Mouse (Mus musculus): ENCODE data around the gene Ccr10. TPM values are rescaled to one million over a fixed set of nuclear protein-coding genes. Genes with fewer than 3 reads are reported as not detected.

The Ccr10 gene
- polyA plus RNA-seq, 1 experiment from 2014 or later, result 0.16 TPM

DNA sequence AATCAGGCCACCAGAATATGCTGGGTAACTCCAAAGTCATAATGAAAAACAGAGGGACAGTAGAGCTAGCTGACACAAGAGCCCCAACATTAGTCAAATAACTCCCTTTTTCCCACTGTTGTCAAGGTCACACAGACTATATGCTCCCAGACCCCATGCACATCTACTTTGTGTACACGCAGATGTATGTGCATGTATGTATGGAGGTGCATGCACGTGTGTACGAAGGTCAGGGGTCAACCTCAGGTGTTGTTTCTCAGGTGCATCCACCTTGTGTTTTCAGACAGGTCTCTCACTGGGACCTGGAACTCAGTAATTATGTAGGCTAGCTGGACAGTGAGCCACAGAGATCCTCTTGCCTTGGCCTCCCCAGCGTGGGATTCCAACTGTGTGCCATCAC is 10.2 kb upstream of the Ccr10 start:
- no peaks in the 10 kb centered on the region for H3K36me3 ChIP-seq (replicated peaks)

DNA sequence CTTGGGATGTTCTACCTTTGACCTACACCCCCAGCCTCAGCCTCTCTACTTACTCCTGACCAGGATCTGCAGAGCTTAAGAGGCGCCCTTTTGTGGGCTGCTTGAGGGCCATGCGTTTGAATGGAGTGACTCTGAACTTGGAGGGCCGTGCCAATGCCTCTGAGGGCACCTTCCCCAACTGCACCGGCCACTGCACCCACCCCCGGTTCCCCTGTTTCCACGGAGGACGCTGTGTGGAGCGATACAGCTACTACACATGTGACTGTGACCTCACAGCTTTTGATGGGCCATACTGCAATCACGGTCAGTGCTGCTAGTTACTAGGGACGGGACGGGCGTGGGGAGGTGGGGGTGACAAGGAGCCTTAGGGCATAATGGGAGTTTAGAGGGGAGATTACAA is 9.7 kb upstream of the Ccr10 start:
- Histone ChIP-seq H3K27me3 (replicated peaks; ENCODE audit: low read depth, poor library complexity, severe bottlenecking) (peaks cover 32% of the 10 kb centered on the region), H3K9me3 (no peaks in the 10 kb centered on the region), H3K4me1 (peaks cover 14% of the 10 kb centered on the region), H3K4me3 (no peak overlapping the region), H3K36me3 (replicated peaks) (no peaks in the 10 kb centered on the region), H3K27ac (replicated peaks) (no peak overlapping the region)
- WGBS, result 91% methylated on average over 12 of the region's 12 CpGs
- DNase-seq (ENCODE audit: low spot score), result no peak

More for the DNA sequence above, 10.2 kb upstream of the Ccr10 start:
- peaks cover 28% of the 10 kb centered on the region for H3K27me3 ChIP-seq (replicated peaks; ENCODE audit: low read depth, poor library complexity, severe bottlenecking)
- no peaks in the 10 kb centered on the region for H3K9me3 ChIP-seq
- WGBS, result 93% methylated on average over 4 of the region's 4 CpGs
- DNase-seq (ENCODE audit: low spot score), result no peak
- H3K27ac ChIP-seq (replicated peaks), result no peak overlapping the region
- no peak overlapping the region for H3K4me3 ChIP-seq
- peaks cover 19% of the 10 kb centered on the region for H3K4me1 ChIP-seq

DNA sequence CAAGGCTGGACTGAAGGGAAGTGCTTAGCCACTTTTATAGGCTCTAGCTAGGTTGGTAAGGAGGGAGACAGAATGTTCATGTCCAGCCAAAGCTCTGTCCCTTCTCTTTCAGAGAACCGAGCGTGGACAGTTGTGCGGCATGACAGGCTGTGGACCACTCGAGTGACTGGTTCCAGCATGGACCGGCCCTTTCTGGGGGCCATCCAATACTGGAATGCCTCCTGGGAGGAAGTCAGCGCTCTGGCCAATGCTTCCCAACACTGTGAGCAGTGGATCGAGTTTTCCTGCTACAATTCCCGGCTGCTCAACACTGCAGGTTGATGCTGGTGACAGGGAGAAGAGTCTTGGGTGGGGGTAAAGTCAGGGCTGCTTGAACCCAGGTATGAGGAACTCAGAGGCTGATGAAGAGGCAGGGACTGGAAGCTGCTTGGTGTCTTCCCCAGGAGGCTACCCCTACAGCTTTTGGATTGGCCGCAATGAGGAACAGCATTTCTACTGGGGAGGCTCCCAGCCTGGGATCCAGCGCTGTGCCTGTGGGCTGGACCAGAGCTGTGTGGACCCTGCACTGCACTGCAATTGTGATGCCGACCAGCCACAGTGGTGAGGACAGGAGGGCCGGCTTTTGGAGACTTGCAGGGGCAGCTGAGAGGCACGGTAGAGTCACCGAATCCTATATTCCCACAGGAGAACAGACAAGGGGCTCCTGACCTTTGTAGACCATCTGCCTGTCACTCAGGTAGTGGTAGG is 7.7 kb upstream of the Ccr10 start:
- WGBS, result 82% methylated on average over 14 of the region's 14 CpGs
- peaks cover 6% of the 10 kb centered on the region; the same call in 1 of the 2 replicates for H3K4me1 ChIP-seq
- DNase-seq (ENCODE audit: low spot score), result no peak
- H3K27me3 ChIP-seq (replicated peaks; ENCODE audit: low read depth, poor library complexity, severe bottlenecking), result peaks cover 52% of the 10 kb centered on the region
- no peaks in the 10 kb centered on the region for H3K9me3 ChIP-seq
- no peak overlapping the region for H3K4me3 ChIP-seq
- no peak overlapping the region for H3K27ac ChIP-seq (replicated peaks)
- H3K36me3 ChIP-seq (replicated peaks), result no peaks in the 10 kb centered on the region

DNA sequence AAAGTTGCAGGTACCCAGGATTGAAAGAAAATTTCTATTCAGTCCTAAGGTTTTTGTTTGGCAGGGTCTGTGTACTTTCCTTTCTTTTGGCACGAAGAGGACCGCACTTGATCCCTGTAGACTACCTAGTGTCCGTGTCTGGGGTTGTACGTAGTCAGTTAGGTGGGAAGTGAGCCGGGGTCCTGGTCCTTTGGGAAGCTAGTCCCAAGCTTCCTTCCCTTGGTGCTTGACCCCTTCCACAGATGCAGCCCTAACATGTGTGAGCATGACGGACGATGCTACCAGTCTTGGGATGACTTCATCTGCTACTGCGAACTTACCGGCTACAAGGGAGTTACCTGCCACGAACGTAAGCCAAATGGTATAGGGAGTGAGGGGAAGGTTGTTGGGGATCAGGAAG is 6.7 kb upstream of the Ccr10 start:
- no peak overlapping the region for H3K4me3 ChIP-seq
- H3K27me3 ChIP-seq (replicated peaks; ENCODE audit: low read depth, poor library complexity, severe bottlenecking), result peaks cover 62% of the 10 kb centered on the region
- no peak for DNase-seq (ENCODE audit: low spot score)
- H3K36me3 ChIP-seq (replicated peaks), result no peaks in the 10 kb centered on the region
- peaks cover 15% of the 10 kb centered on the region for H3K4me1 ChIP-seq
- H3K9me3 ChIP-seq, result no peaks in the 10 kb centered on the region
- no peak overlapping the region for H3K27ac ChIP-seq (replicated peaks)
- 91% methylated on average over 11 of the region's 11 CpGs for WGBS

DNA sequence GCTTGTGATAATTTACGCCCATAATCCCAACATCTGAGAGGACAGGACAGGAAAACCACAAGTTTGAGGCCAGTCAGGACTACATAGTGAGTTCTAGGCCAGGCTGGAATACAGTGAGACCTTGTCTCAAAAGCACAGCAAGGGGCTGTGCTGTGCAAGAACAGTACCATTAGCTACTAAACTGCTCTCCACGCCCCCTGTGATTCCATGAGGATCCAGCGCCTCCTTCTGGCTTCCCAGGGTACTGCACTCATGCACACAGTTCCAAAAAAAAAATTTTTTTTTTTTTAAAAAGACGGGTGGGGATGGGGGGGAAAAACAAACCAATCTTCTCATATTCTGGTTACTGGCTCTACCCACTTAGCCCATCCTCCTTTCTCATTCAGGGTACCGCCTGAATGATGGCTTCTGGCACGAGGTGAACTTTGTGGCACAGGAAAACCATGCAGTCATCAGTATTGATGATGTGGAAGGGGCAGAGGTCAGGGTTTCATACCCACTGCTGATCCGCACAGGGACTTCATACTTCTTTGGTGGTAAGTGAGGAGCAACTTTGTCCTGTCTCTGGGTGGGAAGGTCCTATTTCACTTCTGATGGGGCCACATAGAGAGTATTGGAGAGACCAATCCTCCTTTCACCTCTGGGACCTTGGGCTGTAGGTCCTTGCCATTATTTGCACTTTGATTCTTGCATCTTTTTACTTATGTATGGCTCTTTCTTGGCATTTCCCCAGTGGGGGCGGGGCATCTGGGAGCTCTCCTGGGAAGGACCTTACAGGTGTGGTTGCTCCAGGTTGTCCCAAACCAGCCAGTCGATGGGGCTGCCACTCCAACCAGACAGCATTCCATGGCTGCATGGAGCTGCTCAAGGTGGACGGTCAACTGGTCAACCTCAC is 5.8 kb upstream of the Ccr10 start:
- Histone ChIP-seq H3K27ac (replicated peaks) (no peak overlapping the region), H3K27me3 (replicated peaks; ENCODE audit: low read depth, poor library complexity, severe bottlenecking) (peaks cover 71% of the 10 kb centered on the region), H3K4me3 (no peak overlapping the region), H3K4me1 (peaks cover 24% of the 10 kb centered on the region), H3K36me3 (replicated peaks) (no peaks in the 10 kb centered on the region), H3K9me3 (no peaks in the 10 kb centered on the region)
- 46% methylated on average over 10 of the region's 10 CpGs for WGBS
- DNase-seq (ENCODE audit: low spot score), result peak; percentile 76

DNA sequence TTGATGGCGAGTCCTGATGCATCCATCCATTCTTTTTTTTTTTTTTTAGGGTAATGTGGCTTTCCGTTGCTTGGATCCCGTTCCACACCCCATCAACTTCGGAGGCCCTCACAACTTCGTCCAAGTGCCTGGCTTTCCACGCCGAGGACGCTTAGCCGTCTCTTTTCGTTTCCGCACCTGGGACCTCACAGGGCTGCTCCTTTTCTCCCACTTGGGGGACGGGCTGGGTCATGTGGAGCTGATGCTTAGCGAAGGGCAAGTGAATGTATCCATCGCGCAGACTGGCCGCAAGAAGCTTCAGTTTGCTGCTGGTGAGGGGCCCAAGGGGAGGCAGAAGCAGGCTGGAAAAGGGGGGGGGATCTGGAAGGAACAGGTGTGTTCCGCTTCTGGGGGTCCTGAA is 5.0 kb upstream of the Ccr10 start:
- 70% methylated on average over 17 of the region's 17 CpGs for WGBS
- no peaks in the 10 kb centered on the region for H3K9me3 ChIP-seq
- no peak overlapping the region for H3K4me3 ChIP-seq
- H3K27me3 ChIP-seq (replicated peaks; ENCODE audit: low read depth, poor library complexity, severe bottlenecking), result peaks cover 79% of the 10 kb centered on the region
- DNase-seq (ENCODE audit: low spot score), result no peak
- no peak overlapping the region for H3K27ac ChIP-seq (replicated peaks)
- H3K36me3 ChIP-seq (replicated peaks), result no peaks in the 10 kb centered on the region
- H3K4me1 ChIP-seq, result peaks cover 31% of the 10 kb centered on the region

DNA sequence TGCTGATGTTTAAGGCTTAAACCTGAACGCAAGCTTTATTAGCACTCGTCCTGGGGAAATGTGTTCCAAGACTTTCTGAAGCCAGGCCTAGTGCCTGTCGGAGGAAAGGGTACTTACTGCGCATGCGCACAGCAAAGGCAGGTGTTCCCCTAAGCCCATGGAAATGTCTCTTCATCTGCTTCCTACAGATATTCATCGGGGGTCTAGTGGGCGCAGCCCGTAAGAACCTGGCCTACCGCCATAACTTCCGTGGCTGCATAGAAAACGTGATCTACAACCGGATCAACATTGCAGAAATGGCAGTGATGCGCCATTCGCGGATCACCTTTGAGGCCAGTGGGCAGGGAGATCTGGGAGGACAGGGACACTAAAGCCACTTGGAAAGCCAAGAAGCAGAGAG is 4.1 kb upstream of the Ccr10 start:
- H3K36me3 ChIP-seq (replicated peaks), result no peaks in the 10 kb centered on the region
- H3K4me3 ChIP-seq, result no peak overlapping the region
- no peak for DNase-seq (ENCODE audit: low spot score)
- peaks cover 85% of the 10 kb centered on the region for H3K27me3 ChIP-seq (replicated peaks; ENCODE audit: low read depth, poor library complexity, severe bottlenecking)
- 73% methylated on average over 15 of the region's 15 CpGs for WGBS
- no peaks in the 10 kb centered on the region for H3K9me3 ChIP-seq
- H3K27ac ChIP-seq (replicated peaks), result no peak overlapping the region
- H3K4me1 ChIP-seq, result peaks cover 40% of the 10 kb centered on the region

DNA sequence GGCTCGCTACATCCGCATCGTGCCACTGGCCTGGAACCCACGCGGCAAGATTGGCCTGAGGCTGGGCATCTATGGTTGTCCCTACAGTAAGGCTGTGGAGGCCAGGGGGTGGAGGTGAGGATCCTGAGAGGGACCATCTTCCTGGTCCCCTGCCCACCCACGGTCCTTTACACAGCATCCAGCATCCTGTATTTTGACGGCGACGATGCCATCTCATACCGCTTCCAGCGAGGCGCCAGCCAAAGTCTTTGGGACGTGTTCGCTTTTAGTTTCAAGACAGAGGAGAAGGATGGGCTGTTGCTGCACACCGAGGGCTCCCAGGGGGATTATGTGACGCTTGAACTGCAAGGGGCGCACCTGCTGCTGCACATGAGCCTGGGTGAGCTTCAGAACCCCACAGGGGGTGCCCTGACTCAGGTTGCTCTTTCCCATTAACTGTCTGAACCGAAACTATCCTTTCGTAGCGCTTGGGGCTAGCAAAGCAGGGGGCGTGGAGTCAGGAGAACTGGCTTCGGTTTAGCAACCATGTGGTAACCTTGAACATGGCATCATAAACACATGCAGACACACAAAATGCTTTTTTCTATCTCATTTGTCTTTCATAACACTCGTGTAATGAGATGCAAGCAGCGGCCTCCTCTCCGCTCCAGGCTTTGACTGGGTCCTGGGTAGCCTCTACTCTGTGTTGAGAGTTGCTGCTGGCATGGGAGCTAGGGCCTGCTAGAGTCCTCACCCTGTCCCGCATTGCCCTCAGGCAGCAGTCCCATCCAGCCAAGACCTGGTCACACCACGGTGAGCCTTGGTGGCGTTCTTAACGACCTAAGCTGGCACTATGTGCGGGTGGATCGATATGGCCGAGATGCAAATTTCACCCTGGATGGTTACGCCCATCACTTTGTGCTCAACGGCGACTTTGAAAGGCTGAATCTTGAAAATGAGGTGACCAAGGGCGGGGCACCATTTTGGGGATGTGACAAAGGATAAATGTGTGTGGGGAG is 3.1 kb upstream of the Ccr10 start:
- 47% methylated on average over 36 of the region's 36 CpGs for WGBS
- H3K4me1 ChIP-seq, result peaks cover 50% of the 10 kb centered on the region
- H3K27ac ChIP-seq (replicated peaks), result no peak overlapping the region
- H3K36me3 ChIP-seq (replicated peaks), result no peaks in the 10 kb centered on the region
- peaks cover 89% of the 10 kb centered on the region for H3K27me3 ChIP-seq (replicated peaks; ENCODE audit: low read depth, poor library complexity, severe bottlenecking)
- no peak for DNase-seq (ENCODE audit: low spot score)
- H3K9me3 ChIP-seq, result no peaks in the 10 kb centered on the region
- 0 out of 2 replicates have a peak overlapping the region, but pooled peaks have one; percentile 12 for H3K4me3 ChIP-seq

DNA sequence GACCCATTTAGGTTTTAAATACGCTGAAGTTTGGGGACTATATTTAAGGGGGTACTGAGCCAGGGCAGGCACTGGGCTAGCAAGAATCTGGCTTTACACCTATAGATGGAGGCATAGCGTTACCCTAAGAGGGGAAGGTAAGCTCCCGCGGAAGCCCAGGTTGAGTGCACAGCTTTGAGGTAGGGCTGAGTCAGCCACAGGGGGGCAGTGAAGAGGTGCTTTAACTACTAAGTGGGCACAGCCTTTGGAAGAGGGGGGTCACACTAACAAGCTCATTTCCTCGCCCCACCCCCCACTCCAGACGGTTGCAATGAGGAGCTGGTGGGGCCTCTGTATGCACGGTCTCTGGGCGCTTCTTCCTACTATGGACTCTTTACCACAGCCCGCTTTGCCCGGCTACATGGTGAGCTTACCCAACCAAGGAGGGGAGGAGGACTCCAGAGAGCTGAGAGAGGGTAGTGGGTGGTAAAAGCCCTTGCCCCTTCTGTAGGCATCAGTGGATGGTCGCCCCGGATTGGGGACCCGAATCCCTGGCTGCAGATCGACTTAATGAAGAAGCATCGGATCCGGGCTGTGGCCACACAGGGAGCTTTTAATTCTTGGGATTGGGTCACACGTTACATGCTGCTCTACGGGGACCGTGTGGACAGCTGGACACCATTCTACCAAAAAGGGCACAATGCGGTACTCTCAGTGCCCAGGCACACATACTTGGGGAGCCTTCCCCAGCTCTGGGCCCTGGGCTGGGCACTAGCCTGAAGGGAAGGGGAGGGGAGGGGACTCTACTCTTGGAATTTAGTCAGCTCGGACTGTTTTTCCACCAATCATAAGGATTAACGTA is 1.9 kb upstream of the Ccr10 start:
- no peaks in the 10 kb centered on the region for H3K36me3 ChIP-seq (replicated peaks)
- no peaks in the 10 kb centered on the region for H3K9me3 ChIP-seq
- H3K4me1 ChIP-seq, result peaks cover 60% of the 10 kb centered on the region
- no peak overlapping the region for H3K27ac ChIP-seq (replicated peaks)
- peaks cover 84% of the 10 kb centered on the region for H3K27me3 ChIP-seq (replicated peaks; ENCODE audit: low read depth, poor library complexity, severe bottlenecking)
- 23% methylated on average over 22 of the region's 22 CpGs for WGBS
- H3K4me3 ChIP-seq, result peak overlapping the region; percentile 47
- DNase-seq (ENCODE audit: low spot score), result peak; percentile 72

DNA sequence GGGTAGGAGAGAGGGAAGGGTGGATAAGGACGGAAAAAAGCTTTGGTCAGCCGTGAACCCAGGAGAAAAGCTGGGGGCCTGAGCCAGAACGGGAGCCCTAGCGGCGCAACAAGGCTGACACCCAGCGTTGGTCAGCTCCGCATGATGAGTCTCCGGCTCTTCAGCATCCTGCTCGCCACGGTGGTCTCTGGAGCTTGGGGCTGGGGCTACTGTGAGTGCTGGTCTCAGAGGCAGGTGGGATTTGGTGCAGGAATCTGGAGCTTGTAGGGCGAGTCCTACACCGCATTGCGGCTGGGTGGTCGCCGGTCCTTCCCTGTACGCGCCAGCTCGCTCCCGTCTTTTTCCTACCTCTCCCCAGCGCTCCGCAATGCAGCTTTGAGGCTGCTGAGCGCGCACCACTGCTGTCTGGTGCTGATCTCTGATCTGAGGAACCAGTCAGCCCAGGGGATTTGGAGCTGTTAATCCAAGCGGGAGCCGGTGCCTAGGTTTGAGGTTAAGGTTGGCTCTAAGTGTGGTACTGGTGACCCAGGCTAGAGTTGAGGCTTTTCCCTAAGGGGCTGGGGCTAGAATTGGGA is 961 bp upstream of the Ccr10 start:
- Histone ChIP-seq H3K36me3 (replicated peaks) (no peaks in the 10 kb centered on the region), H3K4me1 (peaks cover 70% of the 10 kb centered on the region), H3K9me3 (no peaks in the 10 kb centered on the region), H3K27me3 (replicated peaks; ENCODE audit: low read depth, poor library complexity, severe bottlenecking) (peaks cover 81% of the 10 kb centered on the region), H3K27ac (replicated peaks) (no peak overlapping the region), H3K4me3 (peak overlapping the region; percentile 47)
- WGBS, result under 1% methylated on average over 25 of the region's 25 CpGs
- peak; percentile 65 for DNase-seq (ENCODE audit: low spot score)

DNA sequence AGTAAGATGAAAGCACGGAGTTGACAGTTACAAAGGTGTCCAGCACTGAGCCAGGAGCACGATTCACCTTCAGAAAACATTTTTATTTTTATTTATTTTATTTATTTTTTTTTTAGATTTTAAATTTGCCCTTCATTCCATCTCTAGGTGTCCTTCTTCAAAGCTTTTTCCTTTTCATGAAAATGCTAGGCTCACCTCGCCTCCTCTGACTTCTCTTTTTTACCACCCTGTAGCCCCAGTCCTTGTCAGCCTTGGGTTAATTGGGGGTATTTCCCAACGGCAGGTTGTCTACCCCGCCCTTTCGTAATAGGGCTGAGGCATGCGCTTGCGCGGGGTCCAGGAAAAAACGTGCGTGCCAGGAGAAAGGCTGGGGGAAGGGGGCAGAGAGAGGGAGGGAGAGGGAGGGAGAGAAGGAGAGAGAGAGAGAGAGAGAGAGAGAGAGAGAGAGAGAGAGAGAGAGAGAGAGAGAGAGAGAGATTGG is 433 bp upstream of the Ccr10 start:
- DNase-seq (ENCODE audit: low spot score), result no peak
- no peaks in the 10 kb centered on the region for H3K36me3 ChIP-seq (replicated peaks)
- H3K9me3 ChIP-seq, result no peaks in the 10 kb centered on the region
- peak overlapping the region; percentile 47 for H3K4me3 ChIP-seq
- H3K27ac ChIP-seq (replicated peaks), result no peak overlapping the region
- WGBS, result 10% methylated on average over 11 of the region's 11 CpGs
- H3K27me3 ChIP-seq (replicated peaks; ENCODE audit: low read depth, poor library complexity, severe bottlenecking), result peaks cover 85% of the 10 kb centered on the region
- H3K4me1 ChIP-seq, result peaks cover 75% of the 10 kb centered on the region

Data from embryonic facial prominence, embryonic 10.5 days (tissue).